Mouse (Mus musculus) hindbrain, postnatal 0 days (tissue): Measurements from ENCODE around the gene Tekt2. TPM values are rescaled to one million over a fixed set of nuclear protein-coding genes. Genes with fewer than 3 reads are reported as not detected.

Source experiments
- ATAC-seq: fragments of 200-750 bp; cut with Nextera tagmentation; 2 replicates; pipeline ENCODE4 v1.8.0; 2017; ENCODE audit warnings: mild to moderate bottlenecking, moderate TSS enrichment, moderate library complexity
- DNase-seq: peaks from one replicate; pipeline ENCODE4 v3.0.0-alpha.2; 2015; ENCODE audit warnings: low spot score
- H3K27ac ChIP-seq: fragments of 300-500 bp; sonication (generic); 2 replicates; pipeline ENCODE4 v1.5.1; 2014; ENCODE audit warnings: mild to moderate bottlenecking
- H3K27me3 ChIP-seq: fragments of 300-500 bp; sonication (generic); 2 replicates; pipeline ENCODE4 v1.6.1; 2014; ENCODE audit warnings: low read length, mixed read lengths; ENCODE audit not compliant: insufficient read depth
- H3K36me3 ChIP-seq: fragments of 300-500 bp; sonication (generic); 2 replicates; pipeline ENCODE4 v1.6.1; 2014; ENCODE audit warnings: low read length, mixed read lengths; ENCODE audit not compliant: insufficient read depth
- H3K4me1 ChIP-seq: fragments of 300-500 bp; sonication (generic); 2 replicates; pipeline ENCODE4 v1.6.1; 2014; ENCODE audit warnings: antibody characterized with exemption, low read length, mixed read lengths; ENCODE audit not compliant: insufficient read depth
- H3K4me2 ChIP-seq: fragments of 300-500 bp; sonication (generic); 2 replicates; pipeline ENCODE4 v1.6.1; 2014; ENCODE audit warnings: low read depth, mild to moderate bottlenecking, low read length, moderate library complexity, mixed read lengths
- H3K4me3 ChIP-seq: fragments of 300-500 bp; sonication (generic); 2 replicates; pipeline ENCODE4 v1.5.1; 2014; ENCODE audit warnings: low read length
- H3K9ac ChIP-seq: fragments of 300-500 bp; sonication (generic); replicated peaks from 2 replicates; pipeline ENCODE4 v1.6.1; 2014; ENCODE audit warnings: mild to moderate bottlenecking, low read length, moderate library complexity, mixed read lengths
- H3K9me3 ChIP-seq: fragments of 300-500 bp; sonication (generic); 2 replicates; pipeline ENCODE4 v1.6.1; 2016; ENCODE audit warnings: low read length, mixed read lengths
- CTCF ChIP-seq: IDR thresholded peaks from 2 replicates; pipeline ENCODE4 v1.5.1; 2016; ENCODE audit warnings: antibody characterized with exemption, control low read depth, low read depth
- WGBS: fragments of 180-500 bp; shearing (Covaris S2); extraction: QIAGEN DNeasy Blood & Tissue Kit; methylation state at CpG from one replicate; pipeline ENCODE4 v1.1.7; 2014; 5-methylcytosine and 5-hydroxymethylcytosine counted together
- polyA plus RNA-seq: library from polyadenylated mRNA; unstranded; fragments of >200 nt; fragmentation: Nextera tagmentation; extraction: Ambion mirVana; gene quantifications from 2 replicates; pipeline ENCODE4 v1.2.1, GENCODE M21; 2015
- total RNA-seq: library from RNA; depleted of rRNA; stranded (reverse); fragments of >200 nt; gene quantifications from 2 replicates; pipeline ENCODE4 v1.2.3, GENCODE M21; 2014

Gene Tekt2
- total and polyA plus RNA-seq, 2 experiments from 2014 or later, result 16.3 to 25.7 TPM

GRCm38 (mm10) chr4:126330295-126330694, 4.8 kb upstream of the Tekt2 start:
- H3K36me3 ChIP-seq, result no peaks in the 10 kb centered on the region
- ATAC-seq (no peak), DNase-seq (no peak)
- no peak for TF ChIP-seq CTCF
- no peak overlapping the region for H3K4me2 ChIP-seq
- peaks cover 2% of the 10 kb centered on the region; the same call in 1 of the 2 replicates for H3K4me1 ChIP-seq
- no peaks in the 10 kb centered on the region for H3K9me3 ChIP-seq
- H3K4me3 ChIP-seq, result no peak overlapping the region
- H3K27ac ChIP-seq, result no peak overlapping the region
- no peak overlapping the region for H3K9ac ChIP-seq
- no peaks in the 10 kb centered on the region for H3K27me3 ChIP-seq
- 95% methylated on average over 4 of the region's 4 CpGs for WGBS

- ATAC-seq, result no peak
Observed at GRCm38 (mm10) chr4:126326036-126326435, 548 bp upstream of the Tekt2 start.

GRCm38 (mm10) chr4:126324861-126325260, 627 bp downstream of the Tekt2 start:
- WGBS, result 16% methylated on average over 13 of the region's 13 CpGs
- peak overlapping the region; percentile 3; the same call in 1 of the 2 replicates for H3K27ac ChIP-seq

More at GRCm38 (mm10) chr4:126326036-126326435, 548 bp upstream of the Tekt2 start:
- Histone ChIP-seq H3K4me1 (peaks cover 6% of the 10 kb centered on the region), H3K36me3 (no peaks in the 10 kb centered on the region), H3K9ac (no peak overlapping the region), H3K27ac (no peak overlapping the region), H3K27me3 (no peaks in the 10 kb centered on the region), H3K4me3 (no peak overlapping the region), H3K9me3 (no peaks in the 10 kb centered on the region), H3K4me2 (no peak overlapping the region)
- DNase-seq, result no peak
- WGBS, result 30% methylated on average over 6 of the region's 6 CpGs
- TF ChIP-seq CTCF, result peak; percentile 28; the same call in 1 of the 2 replicates

GRCm38 (mm10) chr4:126322646-126323045, 2.8 kb downstream of the Tekt2 start:
- Histone ChIP-seq H3K9me3 (no peaks in the 10 kb centered on the region), H3K4me1 (peaks cover 13% of the 10 kb centered on the region), H3K4me2 (no peak overlapping the region), H3K9ac (no peak overlapping the region), H3K4me3 (no peak overlapping the region), H3K27me3 (no peaks in the 10 kb centered on the region), H3K36me3 (peaks cover 8% of the 10 kb centered on the region), H3K27ac (no peak overlapping the region)
- 94% methylated on average over 13 of the region's 13 CpGs for WGBS
- ATAC-seq (no peak), DNase-seq (no peak)
- TF ChIP-seq CTCF, result no peak

More at GRCm38 (mm10) chr4:126324861-126325260, 627 bp downstream of the Tekt2 start:
- H3K4me3 ChIP-seq, result no peak overlapping the region
- no peak for TF ChIP-seq CTCF
- H3K4me2 ChIP-seq, result peak overlapping the region; percentile 36
- peak; percentile 41 for DNase-seq
- ATAC-seq, result no peak
- no peaks in the 10 kb centered on the region for H3K9me3 ChIP-seq
- no peak overlapping the region for H3K9ac ChIP-seq
- H3K4me1 ChIP-seq, result peaks cover 13% of the 10 kb centered on the region
- no peaks in the 10 kb centered on the region for H3K36me3 ChIP-seq
- H3K27me3 ChIP-seq, result no peaks in the 10 kb centered on the region

- H3K4me2 ChIP-seq, result peak overlapping the region; percentile 69
- H3K4me1 ChIP-seq, result peaks cover 13% of the 10 kb centered on the region
- DNase-seq, result no peak
- WGBS, result 53% methylated on average over 28 of the region's 28 CpGs
- peak; percentile 38 for ATAC-seq
- no peak overlapping the region for H3K27ac ChIP-seq
- no peak for TF ChIP-seq CTCF
- no peaks in the 10 kb centered on the region for H3K27me3 ChIP-seq
- no peak overlapping the region for H3K9ac ChIP-seq
- peaks cover 12% of the 10 kb centered on the region for H3K36me3 ChIP-seq
- H3K9me3 ChIP-seq, result no peaks in the 10 kb centered on the region
- peak overlapping the region; percentile 50 for H3K4me3 ChIP-seq
Observed at GRCm38 (mm10) chr4:126321854-126322511, 3.5 kb downstream of the Tekt2 start.

- WGBS, result under 1% methylated on average over 79 of the region's 80 CpGs
- Histone ChIP-seq H3K4me3 (peak within 1 kb of the TSS; percentile 50), H3K4me2 (peak within 1 kb of the TSS; percentile 69), H3K36me3 (peaks cover 19% of the 10 kb centered on the region), H3K27me3 (no peaks in the 10 kb centered on the region), H3K9ac (peak within 1 kb of the TSS; percentile 64), H3K9me3 (no peaks in the 10 kb centered on the region), H3K4me1 (peaks cover 13% of the 10 kb centered on the region), H3K27ac (peak within 1 kb of the TSS; percentile 83)
- ATAC-seq (peak; percentile 89), DNase-seq (peak; percentile 98)
- peak; percentile 100 for TF ChIP-seq CTCF
Observed at GRCm38 (mm10) chr4:126321111-126321853, 4.2 kb downstream of the Tekt2 start, which contains the start of gene Adprhl2. Gene Adprhl2 (minus strand): TSS chr4:126321703.
